Mouse (Mus musculus): ENCODE results near the gene Aldh9a1. TPM values are rescaled to one million over a fixed set of nuclear protein-coding genes. Genes with fewer than 3 reads are reported as not detected.

Aldh9a1 gene
- polyA plus RNA-seq, 1 experiment from 2014 or later: 33.2 TPM

DNA sequence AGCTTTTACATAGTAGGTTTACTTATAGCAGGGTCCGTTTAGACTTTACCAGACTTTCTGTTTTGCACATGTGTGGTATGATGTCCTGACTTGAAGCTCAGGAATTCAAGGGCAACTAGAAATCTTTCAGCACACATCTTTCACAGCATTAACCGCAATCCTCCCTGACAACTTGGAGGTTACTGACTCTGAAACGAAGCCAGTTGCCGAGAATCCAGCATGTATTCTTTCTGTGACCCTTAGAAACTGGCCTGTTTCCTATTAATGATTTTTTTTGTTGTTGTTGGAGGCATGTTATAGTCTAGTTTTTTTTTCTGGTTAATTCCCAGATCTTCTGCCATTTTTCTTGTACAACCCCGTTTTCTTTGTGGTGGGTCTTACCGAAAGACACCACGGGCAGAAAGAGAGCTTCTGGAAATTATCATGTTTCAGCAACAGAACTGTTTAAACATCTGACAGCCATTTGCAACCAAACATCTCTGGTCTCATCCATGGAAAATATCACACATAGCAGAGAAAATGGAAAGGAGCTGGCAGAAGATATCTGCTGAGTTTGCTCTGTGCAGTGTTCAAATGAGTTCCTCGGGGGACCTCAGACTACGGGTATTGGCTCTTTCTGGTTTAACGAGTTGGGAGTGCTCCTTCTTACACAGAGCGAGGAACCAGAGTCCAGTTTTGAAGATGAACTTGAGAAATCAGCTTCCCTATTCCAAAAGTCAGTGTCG, 62.4 kb downstream of the Aldh9a1 start:
- DNase-seq (ENCODE audit: low spot score): no peak

DNA sequence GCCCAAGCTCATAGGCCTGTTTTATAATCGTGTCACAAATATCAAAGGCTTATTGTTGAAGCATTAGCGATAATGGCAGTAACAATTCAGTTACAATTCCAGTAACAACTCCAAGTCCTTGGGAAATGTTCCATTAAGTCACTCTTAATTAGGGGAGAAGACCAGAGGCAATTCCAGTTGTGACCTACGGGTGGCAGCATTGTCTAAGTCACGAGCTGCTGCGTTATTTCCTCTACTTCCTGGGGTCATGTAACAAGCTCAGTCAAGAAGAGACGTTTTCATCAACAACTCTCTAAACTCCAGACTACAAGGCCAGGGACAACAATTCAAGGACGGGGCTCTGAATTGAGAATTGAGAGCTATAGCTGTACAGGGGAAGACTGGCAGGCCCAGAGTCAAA, 65.1 kb downstream of the Aldh9a1 start:
- Histone ChIP-seq H3K9ac (replicated peaks; ENCODE audit: low read depth) (no peak overlapping the region), H3K4me1 (ENCODE audit: insufficient read depth, low read depth, low read length) (no peaks in the 10 kb centered on the region), H3K9me3 (ENCODE audit: low read length) (no peaks in the 10 kb centered on the region), H3K27ac (ENCODE audit: low read length) (no peak overlapping the region), H3K4me3 (ENCODE audit: low read depth, low read length) (no peak overlapping the region), H3K4me2 (replicated peaks; ENCODE audit: low read depth, low read length) (no peak overlapping the region), H3K27me3 (replicated peaks; ENCODE audit: insufficient read depth, low read length) (no peaks in the 10 kb centered on the region), H3K36me3 (ENCODE audit: insufficient read depth, low read length) (no peaks in the 10 kb centered on the region)
- 4% methylated on average over 7 of the region's 7 CpGs for WGBS
- DNase-seq (ENCODE audit: low spot score) (peak; percentile 83), ATAC-seq (peak; percentile 26; the same call in 1 of the 2 replicates)
- TF ChIP-seq CTCF (IDR thresholded peaks at IDR 0.05) (peak; percentile 98), EP300 (IDR thresholded peaks at IDR 0.05) (no peak)

More for the DNA sequence above, 62.4 kb downstream of the Aldh9a1 start:
- ATAC-seq: no peak
- TF ChIP-seq CTCF (IDR thresholded peaks at IDR 0.05) (no peak), EP300 (IDR thresholded peaks at IDR 0.05) (no peak)
- Histone ChIP-seq H3K9me3 (ENCODE audit: low read length) (no peaks in the 10 kb centered on the region), H3K27me3 (replicated peaks; ENCODE audit: insufficient read depth, low read length) (0 out of 2 replicates have a peak, but pooled peaks cover 4% of the 10 kb centered on the region), H3K36me3 (ENCODE audit: insufficient read depth, low read length) (no peaks in the 10 kb centered on the region), H3K4me3 (ENCODE audit: low read depth, low read length) (no peak overlapping the region), H3K4me2 (replicated peaks; ENCODE audit: low read depth, low read length) (no peak overlapping the region), H3K4me1 (ENCODE audit: insufficient read depth, low read depth, low read length) (no peaks in the 10 kb centered on the region), H3K27ac (ENCODE audit: low read length) (no peak overlapping the region), H3K9ac (replicated peaks; ENCODE audit: low read depth) (no peak overlapping the region)
- 59% methylated on average over 12 of the region's 12 CpGs for WGBS

Small RNA genes lying within 50 kb of the gene (microRNA-seq; reads per million reads assigned to microRNA genes)
- not detected for gene Gm25911

Other genes with a start within 250 kb of the Aldh9a1 start
- 21.6 and 22.9 TPM in 2 replicates for gene Uck2, start 64.7 kb upstream of the Aldh9a1 start, polyA plus RNA-seq (2015; fragmentation: Nextera tagmentation; extraction: Ambion mirVana)
- gene Tmco1, start 41.6 kb upstream of the Aldh9a1 start, polyA plus RNA-seq (2015; fragmentation: Nextera tagmentation; extraction: Ambion mirVana): 94.7 and 99.7 TPM in 2 replicates
- 67.5 and 70.1 TPM in 2 replicates for gene Mgst3, start 43.9 kb downstream of the Aldh9a1 start, polyA plus RNA-seq (2015; fragmentation: Nextera tagmentation; extraction: Ambion mirVana)
- gene Lrrc52, start 116.8 kb downstream of the Aldh9a1 start, polyA plus RNA-seq (2015; fragmentation: Nextera tagmentation; extraction: Ambion mirVana): 0.99 and 1.1 TPM in 2 replicates
- gene Rxrg, start 248.4 kb downstream of the Aldh9a1 start, polyA plus RNA-seq (2015; fragmentation: Nextera tagmentation; extraction: Ambion mirVana): 0.42 and 0.60 TPM in 2 replicates

Data from lung, postnatal 0 days (tissue).